Mouse (Mus musculus) small intestine, adult 2 months (tissue): ENCODE data around the gene Ghrl.

Experiments
- CTCF ChIP-seq: fragments of 200-500 bp; IDR thresholded peaks from 2 replicates; pipeline ENCODE4 v1.5.1; 2012; ENCODE audit warnings: low read depth, mild to moderate bottlenecking, control low read depth, inconsistent platforms, low read length, moderate library complexity, mixed read lengths; ENCODE audit not compliant: insufficient replicate concordance, insufficient read length; ENCODE audit errors: extremely low read depth
- POLR2A ChIP-seq: fragments of 200-500 bp; IDR thresholded peaks from 2 replicates; pipeline ENCODE4 v1.6.1; 2012; ENCODE audit warnings: low read depth, mild to moderate bottlenecking, control low read depth, inconsistent platforms, low read length, moderate library complexity

DNA sequence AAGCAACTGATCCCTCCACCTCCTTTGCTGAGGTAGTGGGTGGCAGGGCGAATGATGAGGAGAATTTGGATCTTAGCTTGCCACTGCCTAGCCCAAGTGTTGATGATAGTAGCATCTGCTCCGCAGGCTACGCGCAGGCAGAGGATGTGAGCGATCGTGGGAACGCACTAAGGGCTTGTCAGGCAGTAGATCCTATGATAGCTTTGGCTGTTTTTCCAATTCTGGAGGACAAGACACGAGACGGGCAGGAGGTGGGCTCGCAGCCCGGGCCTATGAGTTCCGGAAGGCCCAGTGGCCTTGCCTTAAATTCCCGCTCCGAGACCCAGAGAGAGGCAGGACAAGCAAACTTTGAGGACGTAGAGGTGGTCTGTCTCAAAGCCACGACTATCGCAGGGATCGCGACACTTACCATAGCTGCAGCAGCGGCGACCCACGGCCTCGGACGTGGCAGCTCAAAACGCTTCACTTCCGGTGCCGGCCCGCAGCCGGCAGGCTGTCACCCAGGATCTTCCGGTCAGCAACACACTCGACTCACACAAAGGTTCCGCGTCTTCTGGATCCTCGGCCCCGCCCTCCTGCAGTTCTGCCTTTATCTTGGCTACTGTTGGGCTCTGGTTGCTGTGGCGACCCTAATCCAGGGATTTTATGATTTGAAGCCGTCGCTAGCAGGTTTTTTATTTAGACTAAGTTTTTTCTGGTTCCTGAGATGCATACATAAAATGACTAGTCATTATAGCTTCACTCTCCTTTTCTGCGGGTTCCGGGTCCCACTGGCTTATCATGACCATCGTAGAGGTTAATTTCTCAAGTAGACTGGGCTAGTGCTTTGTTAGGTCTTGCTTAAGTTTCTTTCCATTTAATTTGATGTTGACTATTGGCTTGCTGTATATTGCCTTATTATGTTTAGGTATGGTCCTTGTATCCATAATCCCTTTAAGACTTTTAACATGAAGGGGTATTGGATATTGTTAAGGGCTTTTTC is 20.8 kb upstream of the Ghrl start, which contains the start of gene Sec13:
- TF ChIP-seq CTCF, result no peak
- TF ChIP-seq POLR2A, result peak; percentile 79; the same call in 1 of the 2 replicates
